Mouse (Mus musculus) forebrain, postnatal 0 days (tissue): Measurements from ENCODE around the gene Axin2. TPM values are rescaled to one million over a fixed set of nuclear protein-coding genes. Genes with fewer than 3 reads are reported as not detected.

Source experiments
- ATAC-seq: fragments of 200-750 bp; cut with Nextera tagmentation; 2 replicates; pipeline ENCODE4 v1.8.0; 2017; ENCODE audit warnings: mild to moderate bottlenecking, moderate library complexity
- DNase-seq: peaks from one replicate; pipeline ENCODE4 v3.0.0-alpha.2; 2015
- H3K27ac ChIP-seq: fragments of 300-500 bp; sonication (generic); 2 replicates; pipeline ENCODE4 v1.5.1; 2014; ENCODE audit warnings: low read depth, mild to moderate bottlenecking, antibody characterized with exemption, low read length, moderate library complexity, mixed read lengths
- H3K27me3 ChIP-seq: fragments of 300-500 bp; sonication (generic); 2 replicates; pipeline ENCODE4 v1.6.1; 2014; ENCODE audit warnings: mild to moderate bottlenecking, low read length, mixed read lengths; ENCODE audit not compliant: insufficient read depth
- H3K36me3 ChIP-seq: fragments of 300-500 bp; sonication (generic); 2 replicates; pipeline ENCODE4 v1.6.1; 2014; ENCODE audit warnings: mild to moderate bottlenecking, moderate library complexity; ENCODE audit not compliant: insufficient read depth
- H3K4me1 ChIP-seq: fragments of 300-500 bp; sonication (generic); 2 replicates; pipeline ENCODE4 v1.6.1; 2014; ENCODE audit warnings: antibody characterized with exemption; ENCODE audit not compliant: insufficient read depth
- H3K4me2 ChIP-seq: fragments of 300-500 bp; sonication (generic); 2 replicates; pipeline ENCODE4 v1.6.1; 2014; ENCODE audit warnings: low read depth, mild to moderate bottlenecking, moderate library complexity
- H3K4me3 ChIP-seq: fragments of 300-500 bp; sonication (generic); 2 replicates; pipeline ENCODE4 v1.5.1; 2014; ENCODE audit warnings: low read depth, low read length, mixed read lengths
- H3K9ac ChIP-seq: fragments of 300-500 bp; sonication (generic); 2 replicates; pipeline ENCODE4 v1.6.1; 2014; ENCODE audit warnings: mild to moderate bottlenecking
- H3K9me3 ChIP-seq: fragments of 300-500 bp; sonication (generic); 2 replicates; pipeline ENCODE4 v1.6.1; 2016; ENCODE audit warnings: low read length
- CTCF ChIP-seq: sonication (generic); IDR thresholded peaks from 2 replicates; pipeline ENCODE4 v1.5.1; 2016; ENCODE audit warnings: antibody characterized with exemption, control low read depth, low read depth
- WGBS: fragments of 180-500 bp; shearing (Covaris S2); extraction: QIAGEN DNeasy Blood & Tissue Kit; methylation state at CpG from one replicate; pipeline ENCODE4 v1.1.7; 2014; 5-methylcytosine and 5-hydroxymethylcytosine counted together
- polyA plus RNA-seq: library from polyadenylated mRNA; unstranded; fragments of >200 nt; fragmentation: Nextera tagmentation; extraction: Ambion mirVana; gene quantifications from 2 replicates; pipeline ENCODE4 v1.2.1, GENCODE M21; 2015
- total RNA-seq: library from RNA; depleted of rRNA; stranded (reverse); fragments of >200 nt; gene quantifications from 2 replicates; pipeline ENCODE4 v1.2.3, GENCODE M21; 2014; rRNA removed

Gene Axin2
- total and polyA plus RNA-seq, 2 experiments from 2014 or later = 5.0 to 35.6 TPM

DNA sequence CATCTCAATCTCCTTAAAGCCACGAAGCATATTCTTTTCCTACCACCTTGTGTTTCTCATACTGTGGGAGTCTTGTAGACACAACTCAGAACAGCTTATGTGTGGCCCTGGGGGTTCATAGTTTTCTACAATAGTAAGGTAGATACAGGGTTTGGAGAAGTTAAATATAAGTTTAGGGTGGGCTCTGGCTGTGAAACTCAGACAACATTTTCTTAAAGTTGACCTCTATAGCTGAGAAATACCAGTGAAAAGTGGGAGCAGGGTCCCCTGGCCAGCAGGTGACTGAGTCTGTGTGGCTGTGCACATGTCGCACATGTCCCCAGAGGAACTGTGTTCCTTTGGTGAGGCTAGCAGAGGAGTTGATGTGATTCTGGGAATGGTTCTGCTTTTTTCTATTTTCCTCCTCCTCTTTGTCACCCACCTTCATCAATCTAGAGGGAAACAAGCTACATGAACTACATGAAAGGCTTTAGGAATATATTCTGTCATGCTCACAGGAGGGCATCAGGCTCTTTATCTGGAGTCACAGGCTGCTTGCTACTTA lies 75.9 kb downstream of the Axin2 start:
- H3K4me1 ChIP-seq = no peaks in the 10 kb centered on the region
- H3K27me3 ChIP-seq = no peaks in the 10 kb centered on the region
- DNase-seq (no peak), ATAC-seq (no peak)
- H3K4me2 ChIP-seq = no peak overlapping the region
- no peak overlapping the region for H3K9ac ChIP-seq
- H3K36me3 ChIP-seq = no peaks in the 10 kb centered on the region
- 80% methylated on average over 2 of the region's 2 CpGs for WGBS
- H3K4me3 ChIP-seq = no peak overlapping the region
- peaks cover 7% of the 10 kb centered on the region; the same call in 1 of the 2 replicates for H3K9me3 ChIP-seq
- no peak for TF ChIP-seq CTCF
- no peak overlapping the region for H3K27ac ChIP-seq

DNA sequence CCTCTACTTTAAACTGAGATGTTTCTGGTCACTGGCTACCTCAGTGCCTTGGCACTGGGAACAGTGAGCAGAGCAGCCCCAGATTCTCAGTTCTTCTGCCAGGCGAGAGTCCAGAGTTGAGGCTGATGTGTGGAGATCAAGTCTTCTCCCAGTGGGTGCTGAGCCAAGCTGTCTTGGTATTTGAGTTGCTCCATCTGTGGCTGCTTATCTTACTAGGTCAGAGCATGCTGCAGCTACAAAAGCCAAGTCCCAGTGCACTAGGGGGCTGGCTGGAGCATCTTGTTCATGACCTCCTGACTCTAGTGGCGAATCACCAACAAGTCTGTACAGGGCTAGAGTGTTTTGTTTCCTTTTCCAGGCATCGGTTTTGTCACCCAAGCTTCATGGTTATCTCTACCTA lies 77.7 kb downstream of the Axin2 start:
- WGBS = 94% methylated on average over 3 of the region's 3 CpGs
- Histone ChIP-seq H3K4me1 (no peaks in the 10 kb centered on the region), H3K4me2 (no peak overlapping the region), H3K9ac (no peak overlapping the region), H3K27ac (no peak overlapping the region), H3K27me3 (no peaks in the 10 kb centered on the region), H3K9me3 (peaks cover 12% of the 10 kb centered on the region; the same call in 1 of the 2 replicates), H3K36me3 (no peaks in the 10 kb centered on the region), H3K4me3 (no peak overlapping the region)
- ATAC-seq = no peak
- no peak for TF ChIP-seq CTCF
- no peak for DNase-seq

Other genes with a start within 250 kb of the Axin2 start
- not detected in 2 replicates for gene E030025P04Rik, start 224.0 kb downstream of the Axin2 start, total RNA-seq
- gene E030025P04Rik, start 224.0 kb downstream of the Axin2 start, polyA plus RNA-seq = not detected in 2 replicates